Mouse (Mus musculus) forelimb bud, embryonic 11.5 days (tissue): ENCODE results near the gene Snx20.
A peak's percentile ranks its signal among the peaks of the same experiment; 100 is the strongest.
"Not testable (repeated sequence)": the region's sequence is repeated elsewhere in the genome, so short reads cannot be mapped to it uniquely, and the experiment has no call there.

ENCODE experiments used
- DNase-seq: peaks from one replicate; pipeline ENCODE4 v3.0.0-alpha.2; 2012; ENCODE audit warnings: low read depth, low spot score

The Snx20 gene

GRCm38 (mm10) chr8:88635474-88636397, at the start of gene Snx20:
Gene Snx20, minus strand, starts transcription at chr8:88636128.
- no peak for DNase-seq

GRCm38 (mm10) chr8:88683656-88684289, 47.8 kb upstream of the Snx20 start:
- no peak for DNase-seq

DNA sequence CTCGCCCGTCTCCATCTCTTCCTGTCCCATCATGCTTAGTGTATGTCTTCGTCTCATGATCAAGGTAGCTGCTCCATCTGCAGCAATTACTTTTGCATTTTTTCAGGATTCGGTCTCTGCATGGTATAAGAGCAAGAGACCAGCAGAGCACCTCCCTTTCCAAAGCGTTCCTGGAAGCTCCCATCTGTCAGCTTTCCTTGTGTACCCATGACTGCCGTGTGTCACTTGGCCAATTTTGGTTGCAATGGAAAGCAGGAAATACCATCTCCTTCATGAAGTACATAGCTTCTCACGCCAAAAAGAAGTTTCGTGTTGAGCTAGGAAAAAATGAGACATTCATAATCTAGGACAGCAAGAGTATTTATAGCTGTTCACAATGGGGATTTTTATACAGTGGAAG, 45.1 kb upstream of the Snx20 start:
- DNase-seq = no peak

DNA sequence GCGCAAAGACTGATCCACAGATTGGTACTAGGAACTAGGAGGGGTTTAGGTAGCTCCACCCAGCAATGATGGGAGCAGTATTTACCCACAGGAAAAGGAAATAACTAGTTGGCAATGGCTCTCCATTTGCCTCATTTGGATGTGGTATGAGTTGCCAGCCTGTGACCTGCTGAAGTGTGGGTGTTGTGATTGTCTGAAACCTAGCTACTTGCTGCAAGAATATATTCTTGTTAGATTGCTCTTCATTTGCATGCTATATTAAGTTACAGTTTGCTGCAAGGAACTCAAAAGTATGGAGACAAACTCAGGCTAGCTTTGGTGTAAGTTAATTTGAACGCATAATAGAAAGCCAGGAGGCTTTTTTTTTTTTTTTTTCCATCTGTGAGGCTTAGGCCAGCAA, 44.6 kb upstream of the Snx20 start:
- DNase-seq = no peak

DNA sequence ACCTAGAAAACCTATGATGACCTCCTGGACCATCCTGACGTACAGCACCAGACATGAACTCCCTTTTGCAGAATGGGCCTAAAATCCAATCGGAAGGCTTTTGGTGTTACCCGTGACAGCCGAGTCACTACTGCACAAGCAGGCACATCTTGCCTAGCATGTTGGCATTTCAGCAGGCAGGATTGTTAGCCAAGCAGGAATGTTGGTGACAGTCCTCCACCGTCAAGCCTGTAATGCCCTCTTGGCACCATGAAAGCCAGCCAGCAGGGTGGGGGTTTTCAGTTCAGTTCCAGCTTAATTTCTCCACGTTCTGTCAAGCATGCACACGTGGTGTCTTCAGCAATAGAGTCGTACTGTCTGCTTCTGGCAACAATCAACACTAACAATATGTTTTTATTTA, 41.1 kb upstream of the Snx20 start:
- DNase-seq = no peak

DNA sequence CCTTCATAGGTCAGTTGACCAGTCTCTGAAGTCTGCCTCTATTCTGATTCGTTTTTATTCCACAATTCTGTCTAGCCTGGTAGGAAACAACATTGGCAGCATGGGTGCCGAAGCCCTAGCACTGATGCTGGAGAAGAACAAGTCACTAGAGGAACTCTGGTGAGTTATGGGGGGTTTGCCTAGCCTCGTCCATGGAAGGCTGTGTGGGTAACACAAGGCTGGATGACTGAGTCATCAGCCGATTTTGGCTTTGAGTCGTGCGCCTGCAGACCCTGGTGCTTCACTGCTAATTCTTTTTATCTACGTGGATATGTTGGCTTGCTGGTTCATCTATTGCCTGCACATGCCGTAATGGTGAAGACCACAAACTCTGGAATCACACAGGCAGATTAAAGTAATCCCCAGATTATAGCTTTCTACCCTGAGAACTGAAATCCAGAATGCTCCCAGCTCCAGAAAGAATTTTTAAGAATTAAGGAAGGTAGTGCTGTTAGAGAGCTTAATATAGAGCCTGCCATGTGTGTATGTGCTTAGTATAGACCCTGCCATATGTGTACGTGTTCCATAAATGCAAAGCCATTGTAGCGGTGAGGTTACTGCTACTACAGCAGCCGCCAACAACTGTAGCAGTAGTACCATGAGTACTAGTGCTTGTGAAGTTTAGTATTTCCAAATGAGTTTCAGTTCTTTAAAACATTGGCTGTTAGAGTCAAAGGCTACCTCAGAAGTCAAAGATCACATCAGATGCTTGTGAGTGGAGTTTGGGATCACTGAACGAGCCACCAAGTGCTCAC, 39.6 kb upstream of the Snx20 start:
- no peak for DNase-seq

GRCm38 (mm10) chr8:88673859-88674258, 37.9 kb upstream of the Snx20 start:
- DNase-seq = no peak

GRCm38 (mm10) chr8:88671575-88671974, 35.6 kb upstream of the Snx20 start:
- DNase-seq = no peak

GRCm38 (mm10) chr8:88670782-88671181, 34.9 kb upstream of the Snx20 start:
- DNase-seq = no peak

DNA sequence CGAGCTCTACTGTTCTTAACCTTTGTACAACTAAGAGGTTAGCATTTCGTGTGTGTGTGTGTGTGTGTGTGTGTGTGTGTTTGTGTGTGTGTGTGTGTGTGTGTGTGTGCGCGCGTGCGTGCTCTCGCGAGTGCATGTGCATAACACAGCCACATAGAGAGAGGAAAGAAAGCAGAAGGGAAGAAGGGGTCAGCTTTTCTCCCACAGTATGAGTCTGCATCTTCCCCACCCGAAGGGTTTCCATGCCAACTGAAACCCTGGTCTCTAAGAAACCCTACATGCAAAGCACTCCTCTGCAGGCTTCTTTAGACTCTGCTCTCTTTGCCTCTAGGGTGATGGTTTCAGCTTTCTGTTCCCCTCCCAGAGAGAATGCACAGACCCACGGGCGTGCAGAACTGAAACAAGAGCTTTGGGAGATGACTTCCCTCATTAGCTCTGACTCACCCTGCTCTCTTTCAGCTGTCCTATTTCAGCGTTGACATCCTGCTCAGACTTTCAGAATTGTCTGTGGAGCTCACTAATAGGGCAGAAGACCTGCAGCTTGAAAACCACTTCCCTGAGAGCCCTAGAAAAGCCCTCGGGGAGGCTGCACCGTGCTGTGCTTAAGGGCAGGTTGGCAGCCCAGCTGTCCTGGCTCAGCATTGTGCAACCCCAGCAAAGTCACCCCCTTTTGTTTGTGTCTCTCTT, 32.6 kb upstream of the Snx20 start:
- DNase-seq = no peak

- DNase-seq = no peak
Measured at GRCm38 (mm10) chr8:88666435-88666834, 30.5 kb upstream of the Snx20 start.

DNA sequence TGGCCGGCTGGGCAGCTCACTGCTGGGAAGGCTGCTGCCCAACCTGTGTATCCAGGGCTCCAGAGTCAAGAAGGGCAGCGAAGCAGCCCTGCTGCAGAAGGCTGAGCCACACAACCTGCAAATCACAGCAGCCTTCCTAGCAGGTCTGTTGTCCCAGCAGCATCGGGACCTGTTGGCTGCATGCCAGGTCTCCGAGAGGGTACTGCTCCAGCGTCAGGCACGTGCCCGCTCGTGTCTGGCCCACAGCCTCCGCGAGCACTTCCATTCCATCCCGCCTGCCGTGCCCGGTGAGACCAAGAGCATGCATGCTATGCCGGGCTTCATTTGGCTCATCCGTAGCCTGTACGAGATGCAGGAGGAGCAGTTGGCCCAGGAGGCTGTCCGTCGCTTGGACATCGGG, 29.0 kb upstream of the Snx20 start:
- no peak for DNase-seq

- DNase-seq = no peak
Measured at GRCm38 (mm10) chr8:88664121-88664520, 28.2 kb upstream of the Snx20 start.

- no peak for DNase-seq
Measured at GRCm38 (mm10) chr8:88662401-88662821, 26.5 kb upstream of the Snx20 start.

DNA sequence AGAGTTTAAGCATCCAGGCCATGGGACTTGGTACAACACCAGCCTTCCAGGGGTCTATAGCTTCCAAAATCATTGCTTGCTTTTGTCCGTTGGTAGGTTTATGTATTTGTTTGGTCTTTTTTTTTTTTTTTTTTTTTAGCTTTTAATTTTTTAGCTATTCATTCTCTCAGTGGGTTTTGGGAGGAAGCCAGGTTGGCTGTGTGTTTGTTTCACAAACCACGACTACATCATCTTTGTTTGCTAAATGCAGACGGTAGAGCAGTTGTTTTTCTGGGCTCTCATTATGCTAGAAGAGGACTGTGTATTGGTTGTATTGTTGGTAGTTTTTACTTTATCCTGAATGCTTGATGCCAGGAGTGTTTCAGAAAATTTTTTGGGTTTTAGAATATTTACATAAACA, 23.9 kb upstream of the Snx20 start:
- DNase-seq = no peak

- no peak for DNase-seq
Measured at GRCm38 (mm10) chr8:88655334-88655733, 19.4 kb upstream of the Snx20 start.

- DNase-seq = not testable (repeated sequence)
Measured at GRCm38 (mm10) chr8:88651122-88651521, 15.2 kb upstream of the Snx20 start.

DNA sequence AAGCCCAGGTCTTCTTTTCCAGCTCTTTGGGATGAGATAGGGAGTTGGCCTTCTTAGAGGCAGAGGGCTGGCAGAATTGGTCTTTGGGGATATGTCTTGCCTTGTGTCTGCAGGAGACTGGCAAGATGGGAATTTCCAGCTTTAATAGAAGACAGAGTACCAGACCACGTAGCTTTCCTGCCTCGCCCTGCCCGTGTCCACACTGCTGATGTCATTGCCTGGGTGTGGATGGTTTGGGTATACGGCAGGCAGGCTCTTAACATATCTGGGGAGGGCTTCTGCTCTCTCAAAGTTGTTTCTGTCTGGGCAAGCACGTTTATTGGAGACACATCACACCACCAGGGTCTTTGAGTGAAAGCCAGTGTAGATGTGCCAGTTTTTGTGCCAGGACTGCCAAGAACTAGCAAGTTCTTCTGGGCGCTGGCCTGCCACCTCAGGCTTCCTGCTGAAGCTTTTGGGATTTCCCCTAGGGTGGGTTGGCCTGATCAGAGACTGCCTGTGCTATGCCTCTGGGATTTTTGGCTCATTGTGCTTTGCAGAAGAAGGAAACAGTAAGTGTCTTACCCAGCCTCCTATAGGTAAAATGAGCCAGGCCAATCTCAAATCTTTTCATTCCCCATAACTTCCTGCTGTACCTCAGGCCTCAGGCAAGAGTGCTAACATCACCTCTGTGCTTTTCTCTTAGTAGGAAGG, 14.2 kb upstream of the Snx20 start:
- DNase-seq = no peak

DNA sequence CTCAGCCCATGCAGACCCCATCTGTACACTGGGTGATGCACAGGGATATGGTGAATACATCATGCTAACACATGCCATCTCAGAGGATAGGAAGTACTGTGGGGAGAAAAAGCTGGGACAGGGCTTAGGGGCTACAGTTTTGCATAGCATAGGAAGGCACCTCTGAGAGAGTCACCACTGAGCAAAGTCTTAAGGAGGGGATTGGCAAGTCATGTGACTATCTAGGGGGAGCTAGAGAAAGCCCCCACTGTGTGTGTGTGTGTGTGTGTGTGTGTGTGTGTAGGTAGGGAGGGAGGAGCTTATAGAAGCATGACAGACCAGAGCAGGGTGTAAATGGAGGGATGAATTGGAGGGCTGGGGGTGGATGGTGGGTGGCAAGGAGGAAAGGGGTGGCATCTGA, 12.4 kb upstream of the Snx20 start:
- DNase-seq = no peak

- DNase-seq = peak; percentile 57
Measured at GRCm38 (mm10) chr8:88646837-88647778, 11.2 kb upstream of the Snx20 start, which contains the start of gene Nod2. Gene Nod2, plus strand, starts transcription at chr8:88647315.
